Mouse (Mus musculus) kidney, adult 2 months (tissue): Measurements from ENCODE around the gene Rab37.

Experiments
- CTCF ChIP-seq: fragments of 200-500 bp; conservative IDR thresholded peaks from 2 replicates; pipeline ENCODE4 v1.5.1; 2011; ENCODE audit warnings: low read depth, mild to moderate bottlenecking, control low read depth, low read length, moderate library complexity, mixed read lengths; ENCODE audit not compliant: insufficient read depth, insufficient read length
- POLR2A ChIP-seq: fragments of 200-500 bp; IDR thresholded peaks from one replicate; pipeline ENCODE4 v1.6.1; 2011; ENCODE audit warnings: low read depth, low read length, control low read depth

- no peak for TF ChIP-seq POLR2A
- no peak for TF ChIP-seq CTCF
Observed at GRCm38 (mm10) chr11:115062077-115062476, 29.2 kb upstream of the Rab37 start, which contains the start of gene Cd300e.
